Mouse (Mus musculus): ENCODE measurements around the gene Ppp3cb. TPM values are rescaled to one million over a fixed set of nuclear protein-coding genes. Genes with fewer than 3 reads are reported as not detected.

Ppp3cb gene
- total and polyA plus RNA-seq, 3 experiments: 20.4 to 62.9 (median 32.6) TPM

DNA sequence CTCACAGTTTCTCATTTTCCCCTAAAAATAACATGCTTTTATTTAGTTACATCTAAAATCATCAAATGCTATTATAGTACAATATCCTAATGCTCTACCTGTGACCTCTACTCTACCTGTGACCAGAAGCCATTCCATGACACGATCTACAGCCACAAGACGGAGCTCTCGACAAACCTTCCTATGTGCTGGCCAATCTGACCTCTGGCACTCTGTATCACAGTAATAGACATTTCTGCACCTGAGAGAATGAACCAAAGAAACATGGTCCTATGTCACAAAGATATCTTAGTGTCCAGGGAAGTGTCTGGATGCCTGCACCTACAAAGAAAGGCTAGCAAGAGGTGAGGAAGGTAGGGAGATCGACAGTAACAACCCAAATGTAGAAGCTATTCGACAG, 60.3 kb downstream of the Ppp3cb start:
- H3K9ac ChIP-seq (ENCODE audit: control insufficient read depth, low read depth, low read length, poor library complexity, severe bottlenecking): no peak overlapping the region
- TF ChIP-seq MYB (IDR thresholded peaks at IDR 0.05; ENCODE audit: low read depth, low read length) (no peak), GABPA (IDR thresholded peaks at IDR 0.05; ENCODE audit: low read depth, low read length) (no peak), UBTF (IDR thresholded peaks at IDR 0.05; ENCODE audit: borderline replicate concordance, insufficient read depth, low read depth, low read length) (no peak), MAX (IDR thresholded peaks at IDR 0.05; ENCODE audit: low read length) (no peak), POLR2AphosphoS5 (IDR thresholded peaks at IDR 0.05; ENCODE audit: borderline replicate concordance, low read depth, low read length) (no peak), E2F4 (IDR thresholded peaks at IDR 0.05; ENCODE audit: borderline replicate concordance, low read depth, low read length) (no peak), POLR2A (IDR thresholded peaks at IDR 0.05; ENCODE audit: control insufficient read depth in 1 of 2, insufficient read depth in 1 of 2, low read depth in 1 of 2, low read length in 2 of 2, poor library complexity in 1 of 2) (no peak), RAD21 (IDR thresholded peaks at IDR 0.05; ENCODE audit: low read depth, low read length) (no peak), TCF12 (IDR thresholded peaks at IDR 0.05; ENCODE audit: low read depth, low read length) (no peak), ZNF384 (IDR thresholded peaks at IDR 0.05; ENCODE audit: low read depth, low read length) (no peak), USF1 (IDR thresholded peaks at IDR 0.05; ENCODE audit: low read depth, low read length) (no peak), GATA1 (IDR thresholded peaks at IDR 0.05; ENCODE audit: low read depth, low read length) (no peak)
- H3K79me2 ChIP-seq (ENCODE audit: control insufficient read depth, insufficient read depth, low read length, poor library complexity): no peaks in the 10 kb centered on the region
- no peak overlapping the region for H3K4me3 ChIP-seq (ENCODE audit: control insufficient read depth in 1 of 2, insufficient read depth in 1 of 2, low read depth in 2 of 2, low read length in 2 of 2)
- no peak overlapping the region for H3K27ac ChIP-seq (ENCODE audit: control insufficient read depth, low read depth, low read length)
- peaks cover 6 to 7% of the 10 kb centered on the region in 2 experiments for H3K4me1 ChIP-seq (ENCODE audit: control insufficient read depth in 1 of 2, insufficient read depth in 2 of 2, low read length in 2 of 2)
- no peaks in the 10 kb centered on the region for H3K9me3 ChIP-seq (replicated peaks; ENCODE audit: insufficient read depth, low read length)
- H3K27me3 ChIP-seq (ENCODE audit: control insufficient read depth in 1 of 2, insufficient read depth in 2 of 2, low read length in 2 of 2): no peaks in the 10 kb centered on the region
- no peak for DNase-seq (ENCODE audit: low read depth, low spot score)
- peaks cover 0 to 19% of the 10 kb centered on the region in 2 experiments; a peak in 2 of 4 replicates for H3K36me3 ChIP-seq (ENCODE audit: control insufficient read depth in 1 of 2, insufficient read depth in 2 of 2, low read length in 2 of 2)

DNA sequence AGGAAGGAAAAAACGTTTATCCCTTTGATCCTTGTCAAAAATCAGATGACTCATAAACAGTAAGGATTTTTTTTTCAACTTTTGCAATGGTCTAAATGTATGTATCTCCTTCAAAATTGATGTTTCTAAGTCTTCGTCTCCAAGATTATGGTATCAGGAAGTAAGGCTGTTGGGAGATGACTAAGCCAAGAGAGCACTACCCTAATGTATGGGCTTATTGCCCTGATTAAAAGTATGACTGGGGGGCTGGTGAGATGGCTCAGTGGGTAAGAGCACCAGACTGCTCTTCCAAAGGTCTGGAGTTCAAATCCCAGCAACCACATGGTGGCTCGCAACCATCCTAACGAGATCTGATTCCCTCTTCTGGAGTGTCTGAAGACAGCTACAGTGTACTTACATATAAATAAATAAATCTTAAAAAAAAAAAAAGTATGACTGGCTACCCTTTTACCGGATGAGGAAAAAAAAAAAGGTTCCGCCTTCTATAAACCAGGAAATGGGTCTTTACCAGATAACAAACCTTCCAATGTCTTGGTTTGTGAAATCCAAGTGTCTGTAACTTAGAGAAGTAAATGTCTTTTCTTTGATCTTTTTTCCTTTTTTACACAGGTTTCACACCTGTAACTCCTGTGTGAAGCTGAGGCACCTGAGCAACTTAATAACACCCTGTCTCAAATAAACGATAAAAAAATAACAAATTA, 64.2 kb downstream of the Ppp3cb start:
- Histone ChIP-seq H3K4me1 (ENCODE audit: control insufficient read depth in 1 of 2, insufficient read depth in 2 of 2, low read length in 2 of 2) (peaks cover 15 to 20% of the 10 kb centered on the region in 2 experiments), H3K9ac (ENCODE audit: control insufficient read depth, low read depth, low read length, poor library complexity, severe bottlenecking) (no peak overlapping the region), H3K36me3 (ENCODE audit: control insufficient read depth in 1 of 2, insufficient read depth in 2 of 2, low read length in 2 of 2) (peaks cover 0 to 36% of the 10 kb centered on the region in 2 experiments; a peak in 2 of 4 replicates), H3K27ac (ENCODE audit: control insufficient read depth, low read depth, low read length) (peak overlapping the region; percentile 12; the same call in 1 of the 2 replicates), H3K4me3 (ENCODE audit: control insufficient read depth in 1 of 2, insufficient read depth in 1 of 2, low read depth in 2 of 2, low read length in 2 of 2) (no peak overlapping the region), H3K27me3 (ENCODE audit: control insufficient read depth in 1 of 2, insufficient read depth in 2 of 2, low read length in 2 of 2) (no peaks in the 10 kb centered on the region), H3K79me2 (ENCODE audit: control insufficient read depth, insufficient read depth, low read length, poor library complexity) (peaks cover 11% of the 10 kb centered on the region), H3K9me3 (replicated peaks; ENCODE audit: insufficient read depth, low read length) (no peaks in the 10 kb centered on the region)
- TF ChIP-seq ZNF384 (IDR thresholded peaks at IDR 0.05; ENCODE audit: low read depth, low read length) (peak; percentile 90), RCOR1 (IDR thresholded peaks at IDR 0.05; ENCODE audit: low read depth, low read length) (no peak), RAD21 (IDR thresholded peaks at IDR 0.05; ENCODE audit: low read depth, low read length) (no peak), CHD1 (IDR thresholded peaks at IDR 0.05; ENCODE audit: low read depth, low read length) (no peak), HCFC1 (IDR thresholded peaks at IDR 0.05; ENCODE audit: low read depth, low read length) (0 out of 2 replicates have a peak, but pooled peaks have one; percentile 36), MAFK (IDR thresholded peaks at IDR 0.05; ENCODE audit: borderline replicate concordance, low read depth, low read length) (no peak), GATA1 (IDR thresholded peaks at IDR 0.05; ENCODE audit: low read depth, low read length) (peak; percentile 53; the same call in 1 of the 2 replicates), CTCF (IDR thresholded peaks at IDR 0.05 in 2 of 3, conservative IDR thresholded peaks at IDR 0.05 in 1 of 3; ENCODE audit: control insufficient read depth in 1 of 3, insufficient read depth in 1 of 3, low read depth in 2 of 3, low read length in 3 of 3, poor library complexity in 1 of 3, severe bottlenecking in 1 of 3) (no peak), ELF1 (IDR thresholded peaks at IDR 0.05; ENCODE audit: low read depth, low read length) (peak; percentile 69), TBP (IDR thresholded peaks at IDR 0.05; ENCODE audit: low read depth, low read length) (peak; percentile 96)
- DNase-seq (ENCODE audit: low read depth, low spot score): peak; percentile 64

Data from MEL (cell line).